Mouse (Mus musculus): ENCODE data around the gene Frmd5. TPM values are rescaled to one million over a fixed set of nuclear protein-coding genes. Genes with fewer than 3 reads are reported as not detected.

The Frmd5 gene
- total RNA-seq, 1 experiment from 2014 or later, result 1.6 TPM

DNA sequence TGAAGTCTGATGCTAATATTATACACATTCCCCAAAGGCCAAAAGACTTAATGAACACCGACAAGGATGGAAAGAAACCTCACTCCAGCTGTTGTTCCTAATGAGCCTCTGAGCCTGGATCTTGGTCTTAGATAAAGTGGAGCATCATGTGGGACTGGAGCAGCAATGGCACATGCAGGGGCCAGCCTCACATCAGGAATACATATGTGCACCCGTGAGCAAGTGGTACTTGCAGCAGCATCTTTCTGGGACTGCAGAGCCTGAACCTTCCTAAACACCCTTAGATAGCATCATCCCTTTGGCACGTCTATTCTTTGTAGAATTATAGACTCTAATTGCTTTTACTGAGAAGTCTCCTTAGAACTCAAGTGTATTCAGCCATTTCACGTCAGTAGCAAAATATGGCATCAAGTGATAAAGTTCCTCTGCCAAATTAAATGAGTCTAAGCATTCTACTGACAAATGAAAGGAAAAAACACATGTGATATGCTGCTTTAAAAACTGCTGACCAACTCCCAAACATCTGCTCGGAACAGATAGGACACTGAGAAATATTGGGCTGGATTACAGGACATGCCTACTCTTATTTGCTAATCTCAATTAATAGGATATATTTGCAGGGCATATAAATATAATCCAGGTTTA, 148.6 kb downstream of the Frmd5 start:
- no peak for ATAC-seq (replicated peaks; ENCODE audit: insufficient number of reproducible peaks, low FRiP score, low TSS enrichment, poor library complexity, severe bottlenecking)

DNA sequence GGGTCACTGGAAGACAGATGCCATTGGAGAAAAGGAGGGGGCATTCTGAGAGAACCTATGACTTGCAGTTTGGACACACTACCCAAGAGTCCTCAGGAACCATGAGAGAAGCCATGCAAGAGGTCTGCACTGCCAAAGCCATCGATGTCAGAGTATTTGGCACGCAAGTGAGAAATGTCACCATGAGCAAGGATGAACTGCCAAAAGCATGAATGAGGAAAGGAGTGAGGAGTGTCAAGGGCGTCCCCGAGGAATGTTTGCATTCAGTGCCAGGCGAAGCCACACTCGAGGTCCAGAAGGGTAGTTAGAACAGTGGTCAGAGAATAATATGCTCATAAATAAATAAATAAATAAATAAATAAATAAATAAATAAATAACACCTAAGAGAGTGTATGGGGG, 150.9 kb downstream of the Frmd5 start:
- no peak for ATAC-seq (replicated peaks; ENCODE audit: insufficient number of reproducible peaks, low FRiP score, low TSS enrichment, poor library complexity, severe bottlenecking)

DNA sequence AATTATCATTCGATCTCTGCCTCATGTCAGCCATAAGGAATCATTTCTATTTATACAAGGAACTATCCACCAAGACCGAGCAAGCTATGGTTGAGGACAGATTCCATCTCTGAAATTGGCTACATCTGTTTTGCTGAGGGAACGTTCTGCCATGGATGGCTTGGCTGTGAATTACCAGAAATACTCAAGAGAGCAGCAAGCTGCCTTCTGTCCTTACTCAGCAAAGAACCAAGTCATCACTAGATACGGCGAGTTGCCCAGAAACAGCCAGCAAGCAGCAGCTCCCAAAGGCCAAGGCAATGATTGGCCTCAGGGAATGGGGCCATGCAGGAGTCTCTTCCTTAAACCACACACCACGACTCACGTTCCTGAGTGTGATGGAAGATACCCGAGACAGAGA, 151.8 kb downstream of the Frmd5 start:
- no peak for ATAC-seq (replicated peaks; ENCODE audit: insufficient number of reproducible peaks, low FRiP score, low TSS enrichment, poor library complexity, severe bottlenecking)

DNA sequence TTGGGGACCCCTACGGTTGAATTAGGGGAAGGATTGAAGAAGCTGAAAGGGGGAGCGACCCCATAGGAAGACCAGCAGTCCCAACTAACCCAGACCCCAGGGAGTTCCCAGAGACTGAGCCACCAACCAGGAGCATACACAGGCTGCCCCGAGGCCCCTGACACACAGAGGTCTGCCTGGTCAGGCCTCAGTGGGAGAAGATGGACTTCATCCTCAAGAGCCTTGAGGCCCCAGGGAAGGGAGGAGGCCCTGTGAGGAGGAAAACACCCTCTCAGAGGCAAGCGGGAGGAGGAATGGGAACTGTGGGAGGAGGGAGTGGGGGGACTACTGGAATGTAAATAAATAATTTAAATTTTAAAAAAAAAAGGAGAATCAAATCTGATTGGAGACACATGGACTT, 160.4 kb downstream of the Frmd5 start:
- no peak for ATAC-seq (replicated peaks; ENCODE audit: insufficient number of reproducible peaks, low FRiP score, low TSS enrichment, poor library complexity, severe bottlenecking)

DNA sequence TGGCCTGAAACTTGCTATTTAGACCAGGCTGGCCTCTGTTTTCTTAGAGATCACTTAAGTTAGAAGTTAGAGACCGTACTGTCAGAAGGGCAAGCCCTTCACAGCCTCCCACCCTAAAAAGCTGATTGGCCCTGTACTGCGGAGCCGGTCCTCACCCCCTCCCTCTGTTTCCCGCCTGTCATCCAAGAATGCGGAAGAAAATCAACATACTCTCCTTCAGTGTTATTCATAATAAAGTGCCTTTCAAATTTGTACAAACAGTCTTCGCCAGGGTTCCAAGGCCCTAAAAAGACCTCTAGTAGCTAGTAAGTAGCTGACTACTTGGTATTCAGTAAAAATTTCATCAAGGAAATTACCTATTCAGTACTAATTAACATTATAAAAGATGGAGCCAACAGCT, 164.0 kb downstream of the Frmd5 start:
- ATAC-seq (replicated peaks; ENCODE audit: insufficient number of reproducible peaks, low FRiP score, low TSS enrichment, poor library complexity, severe bottlenecking), result no peak

DNA sequence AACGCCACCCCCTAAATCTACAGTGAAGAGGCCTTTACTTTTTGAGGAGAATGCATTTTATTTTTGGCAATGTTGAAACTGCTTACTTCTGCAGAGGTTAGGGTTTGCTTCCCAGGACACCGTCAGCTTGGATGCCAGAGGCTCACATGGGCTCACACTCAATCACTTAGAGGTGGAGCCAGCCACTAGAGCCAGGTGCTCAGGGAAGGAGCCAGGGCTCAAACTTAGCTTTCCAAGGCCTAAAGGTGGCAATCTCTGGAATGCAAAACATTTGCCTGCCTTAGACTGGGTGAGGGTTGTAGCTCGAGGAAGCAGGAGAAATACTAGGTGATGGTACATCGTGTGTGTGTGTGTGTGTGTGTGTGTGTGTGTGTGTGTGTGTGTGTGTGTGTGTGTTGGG, 174.8 kb downstream of the Frmd5 start:
- ATAC-seq (replicated peaks; ENCODE audit: insufficient number of reproducible peaks, low FRiP score, low TSS enrichment, poor library complexity, severe bottlenecking), result no peak

DNA sequence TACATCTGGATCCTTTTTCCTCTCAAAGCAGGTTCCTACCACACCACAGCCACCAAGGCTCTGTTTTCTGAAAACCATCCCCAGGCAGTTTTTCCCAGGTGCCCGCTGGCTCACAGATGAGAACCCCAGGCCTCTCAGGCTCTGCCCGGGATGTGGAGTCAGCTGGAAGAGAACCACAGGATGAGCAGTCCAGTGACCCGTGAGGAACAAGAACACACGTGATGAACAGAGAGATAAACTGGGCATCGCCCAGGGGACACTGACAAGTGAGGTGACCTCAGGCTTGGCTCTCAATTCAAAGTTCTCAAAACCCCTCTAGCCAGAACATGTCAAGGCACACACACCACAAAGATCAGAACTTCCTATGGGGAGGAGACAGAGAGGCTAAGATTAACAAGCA, 176.6 kb downstream of the Frmd5 start:
- ATAC-seq (replicated peaks; ENCODE audit: insufficient number of reproducible peaks, low FRiP score, low TSS enrichment, poor library complexity, severe bottlenecking), result no peak

DNA sequence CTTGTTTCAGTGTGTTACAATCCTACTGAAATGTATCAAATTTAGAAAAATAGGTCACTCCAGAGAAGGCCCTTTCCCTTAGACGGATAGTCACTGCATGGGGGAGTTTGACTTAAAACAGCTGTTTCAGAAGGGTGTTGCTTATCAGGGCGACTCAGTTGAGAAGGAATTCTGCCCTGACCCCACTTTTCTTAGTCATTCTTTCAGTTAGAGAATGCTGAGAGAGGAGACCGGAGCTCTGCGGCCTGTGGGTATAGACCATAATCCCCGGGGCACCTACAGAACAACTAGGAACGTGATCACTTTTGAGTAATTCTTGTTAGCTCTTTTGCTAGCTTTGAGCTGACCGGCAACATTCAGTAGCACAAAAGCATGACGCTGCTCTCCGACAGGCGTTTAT, 178.6 kb downstream of the Frmd5 start:
- no peak for ATAC-seq (replicated peaks; ENCODE audit: insufficient number of reproducible peaks, low FRiP score, low TSS enrichment, poor library complexity, severe bottlenecking)

DNA sequence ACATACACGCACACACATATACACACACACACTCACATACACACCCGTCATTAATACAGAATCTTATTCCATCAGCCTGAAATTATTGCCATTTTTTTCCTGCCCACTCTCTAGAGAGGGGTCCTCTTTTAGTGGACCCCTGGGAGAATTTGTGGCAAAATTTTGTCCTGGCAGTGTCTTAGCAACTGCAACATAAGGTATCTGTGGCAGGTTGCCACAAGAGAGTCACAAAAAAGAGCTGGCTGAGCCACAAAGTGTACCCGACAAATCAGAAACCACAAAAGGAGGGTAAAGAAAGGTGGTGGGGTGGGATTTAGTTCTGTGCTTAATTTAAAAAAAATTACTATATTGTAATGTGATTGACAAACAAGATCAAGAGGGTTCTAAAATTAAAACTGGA, 181.0 kb downstream of the Frmd5 start:
- ATAC-seq (replicated peaks; ENCODE audit: insufficient number of reproducible peaks, low FRiP score, low TSS enrichment, poor library complexity, severe bottlenecking), result no peak

DNA sequence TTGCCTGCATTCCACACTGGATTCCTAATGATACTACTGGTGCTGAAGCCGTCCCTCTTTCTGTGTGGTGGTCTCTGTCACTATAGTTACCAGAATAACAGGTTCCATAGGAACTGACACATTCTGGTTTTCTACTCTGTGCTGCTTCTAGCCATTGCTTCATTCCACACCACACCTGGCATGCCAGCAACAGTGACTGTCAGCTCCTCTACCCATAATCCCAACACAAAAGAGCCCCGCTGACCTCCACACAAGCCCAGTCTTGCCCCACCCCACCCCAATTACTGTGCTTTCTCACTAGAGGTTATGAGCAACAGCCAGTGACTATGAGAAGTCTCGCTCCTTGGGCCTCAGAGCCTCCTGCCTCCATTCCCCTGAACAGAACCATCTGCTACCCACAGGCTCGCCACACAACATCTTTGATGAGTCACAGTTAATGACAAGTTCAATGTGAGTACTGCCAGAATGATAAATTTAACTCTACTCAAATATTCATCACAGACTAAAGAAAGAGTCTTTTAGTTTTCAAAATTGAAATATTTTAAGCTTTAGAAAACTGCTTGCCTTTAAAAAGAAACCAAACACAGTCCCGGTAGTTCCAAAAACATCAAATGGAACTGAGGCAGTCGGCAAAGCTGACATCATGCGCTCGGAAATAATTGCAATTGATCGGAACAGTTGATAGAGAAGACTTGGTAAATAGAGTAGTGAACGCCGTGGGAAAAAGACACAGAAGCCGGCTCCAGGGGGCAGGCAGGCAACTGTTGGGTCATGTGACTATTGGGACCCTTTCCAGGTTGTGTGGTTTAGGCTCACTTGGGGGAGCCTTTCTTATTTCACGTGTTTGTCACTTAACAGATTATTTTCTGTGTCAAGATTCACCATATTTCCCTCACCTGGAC, 185.4 kb downstream of the Frmd5 start:
- no peak for ATAC-seq (replicated peaks; ENCODE audit: insufficient number of reproducible peaks, low FRiP score, low TSS enrichment, poor library complexity, severe bottlenecking)

DNA sequence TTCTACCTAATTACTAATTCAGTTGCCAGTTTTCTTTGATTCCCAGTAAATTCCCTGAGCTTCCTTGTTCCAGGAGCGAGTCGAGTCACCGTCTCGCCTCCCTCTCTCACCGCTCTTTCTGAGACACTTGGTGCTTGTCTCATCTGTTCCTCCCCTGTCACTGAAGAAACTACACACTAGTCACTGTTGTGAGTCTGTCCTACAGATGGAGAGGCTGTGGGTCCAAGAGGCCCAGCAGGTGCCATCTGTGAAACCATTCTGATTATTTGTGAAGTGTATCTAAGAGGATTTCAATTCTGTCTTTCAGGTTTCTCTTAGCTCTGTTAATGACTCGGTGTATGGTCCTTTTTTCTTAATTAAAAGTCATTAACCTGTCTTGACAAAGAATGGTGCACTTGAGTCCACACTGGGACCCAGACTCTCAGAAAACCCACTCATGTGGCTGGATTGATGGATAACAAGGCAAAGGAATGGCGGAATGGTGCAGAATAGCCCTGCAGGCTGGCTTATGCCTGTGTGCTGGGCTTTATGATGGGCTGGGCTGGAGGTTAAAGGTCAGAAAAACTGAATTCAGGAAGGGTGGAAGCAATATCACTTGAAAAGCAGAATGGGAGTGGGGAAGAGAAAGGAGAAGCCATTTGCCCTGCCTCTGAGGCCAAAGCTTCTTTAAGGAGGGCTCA, 186.2 kb downstream of the Frmd5 start:
- no peak for ATAC-seq (replicated peaks; ENCODE audit: insufficient number of reproducible peaks, low FRiP score, low TSS enrichment, poor library complexity, severe bottlenecking)

DNA sequence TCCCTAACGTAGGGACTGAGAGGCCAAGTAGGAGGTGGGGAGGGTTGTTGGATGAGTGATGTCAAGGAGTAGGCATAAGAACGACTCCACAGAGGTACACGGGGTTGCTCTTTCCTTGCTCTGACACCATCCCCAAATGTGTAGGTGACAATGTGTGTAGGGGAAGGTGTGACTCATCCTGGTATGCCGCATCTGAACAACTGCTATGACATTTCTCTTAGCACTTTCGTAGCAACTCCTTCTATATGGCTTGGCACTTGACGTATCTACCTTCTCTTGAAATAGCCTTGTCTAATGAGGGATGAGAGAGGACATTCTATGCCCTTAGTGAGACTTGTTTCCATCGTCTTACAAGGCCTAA, 191.7 kb downstream of the Frmd5 start:
- ATAC-seq (replicated peaks; ENCODE audit: insufficient number of reproducible peaks, low FRiP score, low TSS enrichment, poor library complexity, severe bottlenecking), result no peak

DNA sequence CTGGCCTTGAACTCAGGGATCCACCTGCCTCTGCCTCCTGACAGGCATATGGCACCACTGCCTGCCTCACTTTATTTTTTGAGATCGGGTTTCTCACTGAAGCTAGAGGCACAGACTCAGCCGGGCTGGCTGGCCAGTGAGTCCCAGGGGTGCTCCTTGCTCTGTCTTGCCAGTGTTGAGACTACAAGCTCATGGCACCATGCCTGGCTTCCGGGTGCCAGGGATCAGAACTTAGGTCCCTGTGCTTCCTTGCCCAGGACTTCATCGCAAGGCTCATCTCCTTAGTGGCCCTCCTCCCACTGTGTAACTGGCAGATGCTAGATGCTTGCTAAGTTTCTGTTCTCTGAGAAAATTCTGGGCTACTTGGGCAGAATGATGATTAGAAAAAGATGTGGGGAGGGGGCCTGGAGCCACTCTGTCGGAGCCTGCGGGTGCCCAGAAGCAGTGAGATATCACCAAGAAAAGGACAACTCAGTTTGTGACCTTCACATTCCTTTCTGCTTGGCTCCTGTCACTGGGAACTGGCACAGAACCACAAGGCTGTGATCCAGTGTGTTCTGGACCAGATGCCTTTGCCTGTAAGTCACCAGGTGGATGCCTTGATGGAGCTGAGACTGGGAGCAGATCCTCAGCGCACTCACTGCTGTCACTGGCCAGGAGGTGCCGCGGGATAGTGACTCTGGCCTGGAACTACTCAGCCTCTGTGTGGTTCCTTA, 192.2 kb downstream of the Frmd5 start:
- no peak for ATAC-seq (replicated peaks; ENCODE audit: insufficient number of reproducible peaks, low FRiP score, low TSS enrichment, poor library complexity, severe bottlenecking)

DNA sequence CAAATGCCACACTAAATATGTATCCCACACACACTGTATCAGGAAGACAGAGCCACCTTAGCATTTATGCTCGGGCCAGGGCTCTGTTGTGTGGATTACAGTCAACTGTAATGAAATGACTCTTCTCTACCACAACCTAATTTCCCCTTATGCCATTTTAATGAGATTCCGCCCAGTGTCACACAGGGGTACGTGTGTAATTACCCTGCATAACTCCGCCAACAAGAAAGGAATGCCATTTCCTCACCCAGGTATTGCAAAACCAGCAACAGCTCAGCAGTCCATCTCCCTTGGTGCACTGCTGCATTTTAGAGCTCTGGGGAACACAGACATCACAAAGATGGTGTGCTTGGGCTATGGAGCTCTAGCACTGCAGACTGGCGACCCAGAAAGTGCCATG, 194.8 kb downstream of the Frmd5 start:
- ATAC-seq (replicated peaks; ENCODE audit: insufficient number of reproducible peaks, low FRiP score, low TSS enrichment, poor library complexity, severe bottlenecking), result no peak

DNA sequence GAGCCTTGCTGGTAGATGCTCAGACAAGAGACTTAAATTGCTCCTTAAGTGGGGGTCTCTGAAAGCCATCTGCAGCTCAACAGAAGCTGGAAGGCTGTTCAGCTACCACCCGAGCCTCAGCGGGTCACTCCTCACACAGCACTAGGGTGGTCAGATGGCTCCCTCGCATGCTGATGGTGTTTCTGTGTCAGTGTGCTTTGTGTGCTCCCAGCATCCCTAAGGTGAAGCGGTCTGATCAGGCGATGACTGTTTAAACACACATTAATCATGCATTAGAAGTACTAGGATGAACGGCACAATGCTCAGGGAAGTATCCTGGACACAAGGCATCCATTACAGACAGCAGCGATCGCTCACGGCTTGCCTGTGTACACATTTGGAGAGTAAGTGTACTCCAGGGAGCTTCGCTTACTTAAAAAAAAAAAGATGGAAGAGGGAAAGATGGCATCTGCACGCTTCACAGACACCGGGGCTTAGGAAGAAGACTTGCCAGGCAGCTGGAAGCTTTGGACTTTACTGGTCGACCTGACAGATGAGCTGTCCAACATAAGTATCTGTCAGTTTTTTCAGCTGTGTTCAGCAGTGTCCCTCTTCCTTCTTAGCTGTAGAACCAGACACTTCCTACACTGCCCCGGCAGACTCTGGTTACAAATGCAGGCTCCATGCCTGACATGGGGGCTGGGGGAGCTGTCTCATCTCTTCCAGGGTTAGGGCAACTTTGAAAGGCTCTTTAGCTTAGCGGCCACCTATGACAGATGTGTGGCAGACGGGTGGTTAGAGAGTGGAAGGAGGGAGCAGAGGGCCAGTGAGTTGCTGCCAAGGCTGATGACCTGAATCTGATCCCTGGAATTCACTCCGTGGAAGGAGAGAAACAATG, 196.6 kb downstream of the Frmd5 start:
- ATAC-seq (replicated peaks; ENCODE audit: insufficient number of reproducible peaks, low FRiP score, low TSS enrichment, poor library complexity, severe bottlenecking), result no peak

DNA sequence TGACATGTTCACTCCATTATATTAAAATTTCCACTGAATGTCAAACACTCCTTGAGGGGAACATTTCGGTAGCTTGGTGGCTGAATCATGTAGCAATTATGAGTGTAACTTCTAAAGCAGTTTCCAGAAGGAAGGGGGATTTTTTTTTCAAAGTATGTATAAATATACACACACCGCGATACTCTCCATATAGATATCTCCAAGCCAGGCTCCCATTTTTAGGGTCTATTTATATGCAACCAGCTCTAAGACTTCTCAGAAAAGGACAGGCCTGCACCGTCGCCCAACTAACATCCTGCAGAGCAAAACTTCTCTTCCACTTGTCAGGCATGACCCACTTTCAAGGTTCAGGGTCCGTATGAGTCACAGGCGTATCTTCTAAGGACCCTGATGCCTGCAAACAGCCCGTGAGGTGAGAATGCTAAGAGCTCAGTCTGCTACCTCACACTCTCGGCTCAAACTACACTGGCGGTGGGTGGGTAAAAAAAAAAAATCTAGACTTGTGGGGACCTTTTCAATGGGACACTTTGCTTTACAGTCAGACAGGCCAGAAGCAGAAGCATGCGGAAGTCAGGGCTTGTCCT, 197.7 kb downstream of the Frmd5 start:
- no peak for ATAC-seq (replicated peaks; ENCODE audit: insufficient number of reproducible peaks, low FRiP score, low TSS enrichment, poor library complexity, severe bottlenecking)

DNA sequence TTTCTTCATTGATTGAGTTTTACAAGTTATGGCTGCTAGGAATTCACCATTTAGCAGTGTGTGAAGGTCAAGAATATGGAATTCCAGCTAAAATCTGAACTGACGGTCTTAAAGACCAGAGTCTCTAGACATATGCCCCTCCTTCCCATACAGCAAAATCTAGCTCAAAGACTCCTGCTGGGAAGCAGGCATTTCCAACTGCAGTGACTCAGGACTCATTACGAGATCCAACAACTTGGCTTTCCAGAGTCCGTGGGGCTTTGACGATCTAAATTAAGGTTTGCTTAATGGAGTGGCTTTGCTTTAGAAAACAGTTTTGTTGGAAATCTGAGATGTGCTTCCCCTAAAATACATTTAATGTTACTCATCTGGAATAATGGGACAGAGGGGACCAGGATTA, 204.5 kb downstream of the Frmd5 start:
- no peak for ATAC-seq (replicated peaks; ENCODE audit: insufficient number of reproducible peaks, low FRiP score, low TSS enrichment, poor library complexity, severe bottlenecking)

DNA sequence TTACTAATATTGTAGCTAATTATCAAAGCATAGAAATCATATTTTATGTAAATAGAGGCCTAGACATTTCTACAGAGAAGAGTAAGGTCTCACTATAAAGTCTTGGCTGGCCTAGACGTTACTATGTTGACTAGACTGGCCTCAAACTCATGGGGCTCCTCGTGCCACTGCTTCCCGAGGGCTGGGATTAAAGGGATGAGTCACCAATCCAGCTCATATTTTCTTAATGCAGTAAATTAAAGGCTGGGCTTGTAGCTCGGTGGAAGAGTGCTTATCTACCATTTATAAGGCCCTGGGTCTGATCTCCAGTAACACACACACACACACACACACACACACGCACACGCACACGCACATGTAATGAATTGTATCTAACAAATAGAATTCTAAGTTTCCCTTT, 205.3 kb downstream of the Frmd5 start:
- ATAC-seq (replicated peaks; ENCODE audit: insufficient number of reproducible peaks, low FRiP score, low TSS enrichment, poor library complexity, severe bottlenecking), result no peak

Measured in monocyte, adult 5-6 weeks (primary cell).